Mouse (Mus musculus) erythroblast, embryonic 14.5 days (primary cell): ENCODE measurements around the gene Mras. TPM values are rescaled to one million over a fixed set of nuclear protein-coding genes. Genes with fewer than 3 reads are reported as not detected.

Source experiments
- H3K27me3 ChIP-seq: 2 replicates; pipeline ENCODE4 v1.6.1; 2012; ENCODE audit warnings: inconsistent platforms; ENCODE audit not compliant: control insufficient read depth
- H3K36me3 ChIP-seq: 2 replicates; pipeline ENCODE4 v1.6.1; 2012; ENCODE audit warnings: mild to moderate bottlenecking, inconsistent platforms; ENCODE audit not compliant: control insufficient read depth
- H3K4me1 ChIP-seq: 2 replicates; pipeline ENCODE4 v1.6.1; 2012; ENCODE audit warnings: inconsistent platforms; ENCODE audit not compliant: control insufficient read depth
- H3K4me3 ChIP-seq: replicated peaks from 2 replicates; pipeline ENCODE3; 2012; ENCODE audit warnings: moderate library complexity, mild to moderate bottlenecking, inconsistent platforms
- H3K9me3 ChIP-seq: 2 replicates; pipeline ENCODE4 v1.6.1; 2012; ENCODE audit warnings: low read length, inconsistent platforms, mixed read lengths; ENCODE audit not compliant: control insufficient read depth
- GATA1 ChIP-seq: IDR thresholded peaks from 2 replicates; pipeline ENCODE4 v1.6.1; 2012; ENCODE audit warnings: low read length, inconsistent platforms, mixed read lengths
- TAL1 ChIP-seq: IDR thresholded peaks from 3 replicates; pipeline ENCODE4 v1.6.1; 2012; ENCODE audit warnings: low read length, inconsistent platforms, mixed read lengths
- polyA plus RNA-seq: library from polyadenylated mRNA; stranded (reverse); fragments of >175 nt; gene quantifications from 2 replicates; pipeline ENCODE4 v1.2.3, GENCODE M21; 2012

Mras gene
- polyA plus RNA-seq, 1 experiment: not detected

DNA sequence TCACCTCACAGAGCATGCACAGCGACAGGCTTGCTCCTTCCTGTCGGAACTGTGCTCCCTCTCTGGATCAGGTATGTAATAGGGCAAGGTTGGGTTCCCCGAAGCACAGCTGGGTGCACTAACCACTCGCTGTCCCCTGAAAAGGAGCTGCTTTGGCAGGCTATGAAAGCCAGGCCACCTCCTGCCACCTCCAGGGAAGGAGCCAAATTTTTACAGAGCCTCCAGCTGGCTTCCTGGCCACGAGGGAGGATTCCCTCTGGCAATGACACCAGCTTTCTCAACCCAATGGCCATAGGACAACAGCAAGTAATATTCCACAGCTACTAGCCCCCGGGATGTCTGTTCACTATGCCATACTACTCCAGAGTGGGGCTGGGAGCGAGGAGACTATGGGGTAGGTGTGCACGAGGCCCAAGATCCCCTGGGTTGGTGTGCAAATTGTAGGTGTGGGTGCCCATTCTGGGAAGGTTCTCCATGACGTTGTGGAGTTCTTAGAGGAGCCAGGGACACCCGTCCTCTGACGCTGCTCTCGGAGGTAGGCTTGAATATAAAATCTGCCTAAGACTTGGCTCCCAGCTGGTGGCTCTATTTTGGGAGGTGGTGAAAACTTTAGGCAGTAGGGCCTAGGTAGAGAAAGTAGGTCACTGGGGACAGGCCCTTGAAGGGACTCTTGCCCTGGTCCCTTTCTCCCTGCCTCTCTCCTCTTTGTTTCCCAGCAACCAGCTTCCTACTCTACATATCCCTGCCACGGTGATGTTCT, 39.9 kb downstream of the Mras start:
- TF ChIP-seq TAL1 (no peak), GATA1 (no peak)
- Histone ChIP-seq H3K9me3 (no peaks in the 10 kb centered on the region), H3K27me3 (no peaks in the 10 kb centered on the region), H3K4me1 (no peaks in the 10 kb centered on the region), H3K4me3 (no peak overlapping the region), H3K36me3 (no peaks in the 10 kb centered on the region; the same call in 1 of the 2 replicates)

- no peak overlapping the region for H3K4me3 ChIP-seq
- no peak for TF ChIP-seq GATA1
- TF ChIP-seq TAL1: no peak
- H3K9me3 ChIP-seq: no peaks in the 10 kb centered on the region
- no peaks in the 10 kb centered on the region for H3K4me1 ChIP-seq
- no peaks in the 10 kb centered on the region for H3K27me3 ChIP-seq
- H3K36me3 ChIP-seq: no peaks in the 10 kb centered on the region; the same call in 1 of the 2 replicates
These were observed 42.8 kb downstream of the Mras start for GRCm38 (mm10) chr9:99394366-99394765.

DNA sequence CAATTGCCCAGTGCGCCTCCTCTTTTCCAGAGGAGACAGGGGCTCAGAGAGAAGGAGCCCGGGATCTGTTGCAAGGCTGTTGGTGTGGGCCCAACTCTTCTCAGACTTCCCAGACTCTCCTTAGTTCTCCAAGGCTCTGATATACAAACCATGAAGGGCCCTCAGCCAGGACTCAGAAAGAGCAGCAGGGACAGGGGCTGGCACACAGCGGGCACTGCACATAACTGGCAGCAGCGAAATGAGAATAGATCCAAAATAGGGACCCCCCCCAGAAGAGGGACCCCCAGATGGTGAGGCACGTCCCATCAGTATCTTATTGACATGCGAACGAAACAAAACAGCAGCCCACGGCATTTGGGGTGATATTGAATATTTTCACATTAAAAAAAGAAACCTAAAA, 44.0 kb downstream of the Mras start:
- Histone ChIP-seq H3K4me3 (no peak overlapping the region), H3K4me1 (no peaks in the 10 kb centered on the region), H3K9me3 (no peaks in the 10 kb centered on the region), H3K36me3 (no peaks in the 10 kb centered on the region; the same call in 1 of the 2 replicates), H3K27me3 (no peaks in the 10 kb centered on the region)
- no peak for TF ChIP-seq GATA1
- TF ChIP-seq TAL1: no peak

- Histone ChIP-seq H3K27me3 (no peaks in the 10 kb centered on the region), H3K36me3 (no peaks in the 10 kb centered on the region; the same call in 1 of the 2 replicates), H3K4me1 (no peaks in the 10 kb centered on the region), H3K4me3 (no peak overlapping the region), H3K9me3 (no peaks in the 10 kb centered on the region)
- TF ChIP-seq GATA1 (no peak), TAL1 (no peak)
These were observed 45.6 kb downstream of the Mras start for GRCm38 (mm10) chr9:99391557-99391956.

- Histone ChIP-seq H3K9me3 (no peaks in the 10 kb centered on the region), H3K36me3 (no peaks in the 10 kb centered on the region; the same call in 1 of the 2 replicates), H3K4me1 (no peaks in the 10 kb centered on the region), H3K4me3 (no peak overlapping the region), H3K27me3 (no peaks in the 10 kb centered on the region)
- no peak for TF ChIP-seq TAL1
- TF ChIP-seq GATA1: no peak
These were observed 46.5 kb downstream of the Mras start for GRCm38 (mm10) chr9:99390716-99391115.

- Histone ChIP-seq H3K9me3 (no peaks in the 10 kb centered on the region), H3K27me3 (no peaks in the 10 kb centered on the region), H3K4me1 (no peaks in the 10 kb centered on the region), H3K36me3 (no peaks in the 10 kb centered on the region; the same call in 1 of the 2 replicates), H3K4me3 (no peak overlapping the region)
- TF ChIP-seq GATA1 (no peak), TAL1 (no peak)
These were observed 47.0 kb downstream of the Mras start for GRCm38 (mm10) chr9:99390201-99390600.

GRCm38 (mm10) chr9:99389506-99389905, 47.7 kb downstream of the Mras start:
- H3K4me1 ChIP-seq: no peaks in the 10 kb centered on the region

DNA sequence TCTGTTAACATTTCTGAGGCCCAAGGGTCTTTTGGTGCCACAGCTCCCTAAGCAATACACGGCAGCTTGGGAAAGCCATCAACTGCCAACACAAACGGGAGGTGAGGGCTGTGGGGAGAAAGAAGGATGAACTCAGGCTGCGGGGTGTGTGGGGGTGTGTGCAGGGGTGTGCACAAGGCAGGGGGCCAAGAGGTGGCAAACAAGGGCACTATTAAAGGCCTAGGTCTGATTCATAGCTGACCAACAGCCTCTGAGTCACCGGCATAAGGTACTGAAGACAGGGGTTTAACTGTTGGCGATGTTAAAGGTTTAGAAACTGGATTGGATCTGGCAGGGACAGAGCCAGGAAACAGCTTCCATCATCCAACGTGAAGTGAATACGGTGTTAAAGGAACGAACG, 48.3 kb downstream of the Mras start:
- H3K9me3 ChIP-seq: no peaks in the 10 kb centered on the region
- H3K27me3 ChIP-seq: no peaks in the 10 kb centered on the region
- no peak overlapping the region for H3K4me3 ChIP-seq
- no peaks in the 10 kb centered on the region for H3K4me1 ChIP-seq
- no peaks in the 10 kb centered on the region; the same call in 1 of the 2 replicates for H3K36me3 ChIP-seq
- TF ChIP-seq TAL1 (no peak), GATA1 (no peak)

More at GRCm38 (mm10) chr9:99389506-99389905, 47.7 kb downstream of the Mras start:
- no peaks in the 10 kb centered on the region; the same call in 1 of the 2 replicates for H3K36me3 ChIP-seq
- H3K27me3 ChIP-seq: no peaks in the 10 kb centered on the region
- H3K9me3 ChIP-seq: no peaks in the 10 kb centered on the region
- H3K4me3 ChIP-seq: no peak overlapping the region
- TF ChIP-seq GATA1 (no peak), TAL1 (no peak)

GRCm38 (mm10) chr9:99388078-99388477, 49.1 kb downstream of the Mras start:
- no peaks in the 10 kb centered on the region for H3K9me3 ChIP-seq
- no peak for TF ChIP-seq TAL1
- no peak for TF ChIP-seq GATA1
- H3K27me3 ChIP-seq: no peaks in the 10 kb centered on the region
- no peaks in the 10 kb centered on the region for H3K4me1 ChIP-seq
- H3K36me3 ChIP-seq: no peaks in the 10 kb centered on the region; the same call in 1 of the 2 replicates
- H3K4me3 ChIP-seq: no peak overlapping the region
